Mouse (Mus musculus) monocyte, adult 2 months (primary cell): ENCODE data around the gene Sardh.
A peak's percentile ranks its signal among the peaks of the same experiment; 100 is the strongest.

ENCODE experiments used
- DNase-seq, 2 experiments: peaks; one replicate each; pipeline ENCODE4 v3.0.0; 2022; ENCODE audit warnings: low spot score in 2 of 2, low read depth in 1 of 2

Sardh gene

GRCm38 (mm10) chr2:27248211-27248610 lies at the start of gene Sardh:
Sardh (minus strand) TSS chr2:27248337.
- no peak for DNase-seq

- no peak for DNase-seq
These were observed 48.7 kb upstream of the Sardh start for GRCm38 (mm10) chr2:27296656-27297406.

GRCm38 (mm10) chr2:27294777-27295176 lies 46.6 kb upstream of the Sardh start:
- no peak for DNase-seq

- DNase-seq = peak; percentile 14 to 59
These were observed 40.9 kb upstream of the Sardh start for GRCm38 (mm10) chr2:27289019-27289418.

GRCm38 (mm10) chr2:27286971-27287710 lies 39.0 kb upstream of the Sardh start:
- no peak for DNase-seq

DNA sequence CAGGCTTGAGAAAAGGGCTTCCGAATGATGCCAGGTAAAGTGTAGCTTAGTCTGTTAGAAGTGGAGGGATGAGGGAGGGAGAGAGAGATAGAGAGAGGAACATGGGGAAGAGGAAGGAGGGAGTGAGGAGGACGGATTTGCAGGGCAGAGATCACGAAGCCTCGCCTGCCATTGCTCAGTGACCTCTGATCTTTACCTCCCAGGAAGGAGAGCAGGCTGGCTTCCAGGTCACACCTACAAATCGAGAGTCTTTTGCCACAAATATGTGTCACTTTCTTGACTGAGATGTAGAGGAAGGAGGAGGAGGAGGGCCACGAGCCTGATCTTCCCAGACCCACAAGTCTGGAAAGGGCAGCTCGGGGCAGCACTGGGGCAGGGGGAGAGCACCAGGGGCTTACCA lies 36.3 kb upstream of the Sardh start:
- no peak for DNase-seq

DNA sequence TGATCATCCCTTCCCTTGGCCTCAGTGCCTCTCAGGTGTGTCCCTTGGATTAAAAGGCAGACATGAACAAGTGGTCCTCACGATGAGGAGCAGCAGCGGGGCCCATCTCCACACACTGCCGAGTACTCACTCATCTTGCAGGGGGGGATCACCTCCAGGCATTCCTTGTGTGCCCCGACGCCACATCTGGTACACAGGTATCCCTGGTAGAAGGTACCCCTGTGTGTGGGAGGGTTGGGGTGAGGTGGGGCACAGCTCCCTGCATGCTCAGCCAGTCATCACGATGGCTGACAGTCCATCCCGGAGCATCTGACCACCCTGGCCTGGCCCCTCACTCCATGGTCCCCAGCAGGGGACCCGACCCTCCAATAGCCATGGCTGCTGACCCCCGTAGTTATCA lies 33.6 kb upstream of the Sardh start:
- DNase-seq = no peak

DNA sequence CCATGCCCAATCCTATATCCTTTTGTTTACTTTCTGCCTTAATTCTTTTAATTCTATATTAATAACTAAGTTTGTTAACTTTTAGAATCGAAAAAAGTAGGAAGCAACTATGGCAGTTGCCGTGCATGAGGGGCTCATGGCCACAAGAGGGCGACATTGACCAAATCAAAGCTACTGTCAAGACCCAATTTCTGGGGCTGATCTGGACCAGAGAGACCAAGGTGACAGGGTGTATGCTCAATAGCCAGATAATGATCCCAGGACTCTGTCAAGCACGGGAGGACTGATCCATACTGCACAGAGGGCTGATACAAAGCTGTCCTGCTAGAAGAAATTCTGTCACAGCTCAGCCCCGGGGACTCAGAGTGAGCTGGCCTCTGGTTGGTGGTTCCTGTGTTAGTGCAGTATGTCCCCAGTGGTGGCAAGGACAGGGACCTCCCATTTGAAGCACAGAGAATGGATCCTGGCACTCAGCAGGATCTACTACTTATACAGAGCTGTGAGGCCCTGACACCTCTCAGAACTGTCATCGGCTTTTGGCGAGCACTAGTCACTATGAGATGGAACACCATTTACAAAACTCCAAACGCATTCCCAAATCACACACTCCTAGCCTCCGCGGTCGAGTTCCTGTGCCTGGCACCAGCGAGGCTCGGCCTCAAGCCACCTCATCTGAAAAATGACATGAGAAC lies 32.9 kb upstream of the Sardh start:
- DNase-seq = peak; percentile 19 to 49

- no peak for DNase-seq
These were observed 30.7 kb upstream of the Sardh start for GRCm38 (mm10) chr2:27278859-27279258.

GRCm38 (mm10) chr2:27268325-27268724 lies 20.2 kb upstream of the Sardh start:
- no peak for DNase-seq

- no peak for DNase-seq
These were observed 17.7 kb upstream of the Sardh start for GRCm38 (mm10) chr2:27265819-27266218.

DNA sequence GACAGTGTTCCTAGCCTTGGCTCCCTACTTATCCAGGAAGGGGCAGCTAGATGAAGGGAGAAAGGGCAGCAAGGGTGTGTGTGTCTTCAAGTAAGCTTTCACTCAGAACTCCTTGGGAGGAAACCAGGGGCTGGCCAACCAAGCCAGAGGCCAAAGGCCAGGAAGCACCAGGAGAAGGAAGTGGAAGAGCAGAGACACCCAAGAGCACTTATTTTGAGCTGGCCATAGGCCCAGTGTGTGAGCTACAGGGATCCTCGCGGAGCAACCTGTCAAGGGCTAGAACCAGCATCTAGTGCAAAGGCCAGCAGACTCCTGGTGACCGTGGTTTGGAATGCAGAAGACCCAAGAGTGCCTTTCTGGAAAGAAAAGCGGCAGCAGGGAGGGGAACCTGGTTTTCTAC lies 14.8 kb upstream of the Sardh start:
- no peak for DNase-seq

DNA sequence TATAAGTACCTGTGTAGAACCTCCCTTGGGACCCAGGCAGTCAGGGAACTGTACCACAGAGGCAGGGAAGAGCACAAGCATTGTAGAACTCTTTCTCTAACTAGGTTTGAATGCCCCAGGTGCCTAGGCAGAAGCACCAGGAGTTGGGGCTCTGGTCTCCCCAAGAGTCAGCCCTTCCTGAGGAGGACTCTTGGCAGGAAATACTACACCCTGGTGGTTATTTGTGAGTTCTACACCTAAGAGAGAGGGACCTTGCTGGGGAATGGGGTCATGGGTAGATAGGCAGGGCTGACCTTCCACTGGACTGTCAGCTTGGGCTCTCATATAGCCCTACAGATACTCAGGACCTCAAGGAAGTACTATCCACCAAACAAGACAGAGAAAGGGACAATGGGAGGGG lies 3.3 kb upstream of the Sardh start:
- no peak for DNase-seq

DNA sequence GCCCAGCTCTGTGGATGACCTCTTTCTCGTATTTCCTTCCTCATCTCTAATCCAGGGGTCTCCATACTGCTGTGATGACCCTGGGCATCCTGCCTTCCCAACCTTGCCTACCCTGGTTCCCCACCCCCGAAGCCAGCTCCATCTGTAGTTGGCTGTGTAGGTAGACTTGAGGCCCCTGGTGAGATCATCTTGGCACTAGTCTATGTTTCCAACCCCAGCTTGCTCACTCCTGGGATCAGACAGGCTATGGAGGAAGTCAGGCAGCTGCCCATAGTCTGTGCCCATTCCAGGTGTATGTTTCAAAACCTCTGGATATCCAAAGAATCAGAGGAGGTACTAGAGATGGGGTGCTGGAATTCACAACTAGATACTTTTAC lies 662 bp downstream of the Sardh start:
- no peak for DNase-seq

GRCm38 (mm10) chr2:27246712-27247486 lies 1.2 kb downstream of the Sardh start:
- peak in 1 of 2 experiments; percentile 13 for DNase-seq

DNA sequence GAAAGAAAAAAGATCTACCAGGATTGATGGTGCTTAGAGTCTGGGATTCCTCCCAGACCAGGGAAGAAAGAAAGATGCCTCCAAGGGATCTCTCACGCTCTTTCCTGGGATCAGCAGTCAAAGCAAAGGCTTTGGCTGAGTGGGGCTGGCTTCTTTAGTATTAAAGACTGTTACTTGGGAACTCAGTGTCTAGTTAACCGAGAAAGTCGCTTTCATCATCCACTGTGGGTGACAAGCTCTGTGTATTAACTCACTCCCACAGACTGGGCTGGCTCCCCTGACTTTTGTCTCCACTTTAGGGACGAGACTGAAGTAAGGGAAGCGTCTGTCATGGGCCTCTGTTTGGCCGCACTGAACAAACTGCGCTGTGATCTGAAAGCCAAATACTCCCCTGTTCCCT lies 2.2 kb downstream of the Sardh start:
- DNase-seq = no peak

DNA sequence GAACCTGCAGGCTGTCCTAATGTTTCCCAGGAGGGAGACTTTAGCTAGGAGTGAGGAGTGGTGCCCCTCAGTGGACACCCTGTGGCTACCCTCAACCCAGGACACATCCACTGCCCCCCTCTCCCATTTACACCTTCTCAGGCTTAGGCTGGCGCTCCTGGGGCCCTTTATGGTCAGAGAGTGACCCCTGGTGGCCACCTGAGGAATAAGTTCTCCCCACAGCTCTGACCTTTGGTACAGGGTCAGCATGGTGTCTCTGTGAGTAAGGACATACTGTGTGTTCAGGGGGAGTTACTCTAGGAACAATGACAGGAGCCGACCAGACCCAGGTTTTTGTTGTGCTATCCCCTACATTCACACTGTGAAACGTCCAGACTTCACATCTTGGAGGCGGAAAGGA lies 10.8 kb downstream of the Sardh start:
- peak in 1 of 2 experiments; percentile 31 for DNase-seq

GRCm38 (mm10) chr2:27235729-27236128 lies 12.4 kb downstream of the Sardh start:
- no peak for DNase-seq

DNA sequence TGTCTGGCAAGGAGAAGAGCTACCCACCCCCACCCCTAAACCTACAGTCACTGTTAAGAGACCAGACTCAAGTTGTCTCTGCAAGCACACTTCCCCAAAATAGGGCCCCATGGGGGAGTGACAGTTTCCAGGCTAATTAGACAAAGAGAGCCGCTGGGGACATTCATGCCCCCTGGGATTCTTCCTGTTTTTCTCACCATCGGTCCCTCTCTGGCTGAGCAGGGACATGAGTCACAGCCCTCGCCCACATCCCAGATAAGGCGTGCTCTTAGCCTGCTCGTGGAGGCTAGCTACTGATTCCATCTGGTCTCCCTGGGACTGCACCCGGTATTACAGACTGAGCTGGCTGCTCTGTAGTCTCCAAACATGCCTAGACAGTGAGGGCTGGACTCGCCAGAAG lies 15.8 kb downstream of the Sardh start:
- peak; percentile 19 to 42 for DNase-seq

- no peak for DNase-seq
These were observed 18.5 kb downstream of the Sardh start for GRCm38 (mm10) chr2:27229481-27230105.
